In genomic region chr9:66985377-66985776, GRCm38 (mm10) we compare ENCODE assay signal across 24 mouse cellular contexts. TPM values are rescaled to one million over a fixed set of nuclear protein-coding genes. Genes with fewer than 3 reads are reported as not detected.
DNase-seq lines count a peak whose midpoint lies in the region; ATAC-seq lines count a peak whose summit lies in the region.
"Had no signal": no experiment of that assay in that cellular context is flagged by ENCODE, and none has a peak within 500 bp of the region (broad histone marks: within the 10 kb centered on the region; RNA-seq: fewer than 3 reads in every experiment).

No protein-coding gene starts in this region.

- peaks cover 20% of the 10 kb centered on the region for H3K4me1 ChIP-seq in intestine, embryonic 16.5 days (ENCODE audit: control insufficient read depth, insufficient read depth, low read length)
- peaks cover 13% of the 10 kb centered on the region for H3K4me1 ChIP-seq in heart, embryonic 11.5 days (ENCODE audit: control insufficient read depth, insufficient read depth, low read length)
- H3K4me1 ChIP-seq: hindbrain, embryonic 15.5 days had no signal

- DNase-seq in spleen, adult 18-20 months: peak; percentile 23 to 27
- DNase-seq in spleen, postnatal 14 days (ENCODE audit: low spot score in 2 of 2): no peak
- peak; percentile 27 to 33 for DNase-seq in CD8-positive naive resting alpha-beta T cell, adult 2 months (ENCODE audit: low read depth in 2 of 2, low spot score in 2 of 2)
- peak; percentile 55 for DNase-seq in thymus, postnatal 25 days
- no peak for DNase-seq in kidney, postnatal 25 days
- DNase-seq: adrenal gland, postnatal 25 days; cerebellum, adult 9-10 months; heart, postnatal 4 days; kidney, postnatal 4 days; layer of hippocampus, adult 9-11 months; lung, adult 18-20 months; lung, postnatal 14 days had no signal

- H3K9ac ChIP-seq in intestine, embryonic 16.5 days (ENCODE audit: low read depth, low read length): no peak overlapping the region
- H3K9ac ChIP-seq in heart, embryonic 11.5 days (ENCODE audit: low read depth, low read length): no peak overlapping the region
- H3K9ac ChIP-seq: hindbrain, embryonic 15.5 days; intestine, embryonic 15.5 days; kidney, embryonic 15.5 days; limb, embryonic 13.5 days; liver, embryonic 12.5 days; stomach, embryonic 15.5 days had no signal

- no peaks in the 10 kb centered on the region for H3K36me3 ChIP-seq in intestine, embryonic 16.5 days (ENCODE audit: control insufficient read depth, insufficient read depth, low read length)
- H3K36me3 ChIP-seq in heart, embryonic 11.5 days (ENCODE audit: control insufficient read depth, insufficient read depth, low read length): no peaks in the 10 kb centered on the region
- H3K36me3 ChIP-seq: embryonic facial prominence, embryonic 10.5 days; hindbrain, embryonic 15.5 days; intestine, embryonic 15.5 days; kidney, embryonic 15.5 days; limb, embryonic 13.5 days; liver, embryonic 12.5 days; midbrain, embryonic 10.5 days; stomach, embryonic 15.5 days had no signal

- H3K27ac ChIP-seq in intestine, embryonic 16.5 days (ENCODE audit: low read length): no peak overlapping the region
- H3K27ac ChIP-seq in heart, embryonic 11.5 days (ENCODE audit: low read depth, low read length): no peak overlapping the region
- H3K27ac ChIP-seq: embryonic facial prominence, embryonic 10.5 days; hindbrain, embryonic 15.5 days; intestine, embryonic 15.5 days; kidney, embryonic 15.5 days; limb, embryonic 13.5 days; liver, embryonic 12.5 days; midbrain, embryonic 10.5 days; stomach, embryonic 15.5 days had no signal

- H3K4me3 ChIP-seq in intestine, embryonic 16.5 days (ENCODE audit: low read length): no peak overlapping the region
- no peak overlapping the region for H3K4me3 ChIP-seq in heart, embryonic 11.5 days (ENCODE audit: low read depth, low read length)
- H3K4me3 ChIP-seq: embryonic facial prominence, embryonic 10.5 days; hindbrain, embryonic 15.5 days; intestine, embryonic 15.5 days; kidney, embryonic 15.5 days; limb, embryonic 13.5 days; liver, embryonic 12.5 days; midbrain, embryonic 10.5 days; stomach, embryonic 15.5 days had no signal

- 83% methylated on average over 7 of the region's 7 CpGs for WGBS in intestine, embryonic 16.5 days
- 71% methylated on average over 7 of the region's 7 CpGs for WGBS in heart, embryonic 11.5 days (ENCODE audit: insufficient replicate concordance)

- H3K9me3 ChIP-seq in intestine, embryonic 16.5 days (ENCODE audit: control insufficient read depth, low read length): no peaks in the 10 kb centered on the region
- H3K9me3 ChIP-seq in heart, embryonic 11.5 days (replicated peaks; ENCODE audit: control insufficient read depth, low read length): no peaks in the 10 kb centered on the region
- H3K9me3 ChIP-seq: embryonic facial prominence, embryonic 10.5 days; hindbrain, embryonic 15.5 days; intestine, embryonic 15.5 days; kidney, embryonic 15.5 days; limb, embryonic 13.5 days; liver, embryonic 12.5 days; midbrain, embryonic 10.5 days; stomach, embryonic 15.5 days had no signal

- H3K4me2 ChIP-seq in intestine, embryonic 16.5 days (ENCODE audit: low read depth, low read length): no peak overlapping the region
- H3K4me2 ChIP-seq in heart, embryonic 11.5 days: no peak overlapping the region
- H3K4me2 ChIP-seq: hindbrain, embryonic 15.5 days; intestine, embryonic 15.5 days; kidney, embryonic 15.5 days; limb, embryonic 13.5 days; liver, embryonic 12.5 days; stomach, embryonic 15.5 days had no signal

- no peaks in the 10 kb centered on the region for H3K27me3 ChIP-seq in intestine, embryonic 16.5 days (replicated peaks; ENCODE audit: control insufficient read depth, insufficient read depth, low read length)
- H3K27me3 ChIP-seq in heart, embryonic 11.5 days (ENCODE audit: control insufficient read depth, insufficient read depth, low read length): no peaks in the 10 kb centered on the region
- H3K27me3 ChIP-seq: hindbrain, embryonic 15.5 days; intestine, embryonic 15.5 days; kidney, embryonic 15.5 days; limb, embryonic 13.5 days; stomach, embryonic 15.5 days had no signal

- ATAC-seq in megakaryocyte progenitor cell, adult 5-6 weeks (replicated peaks; ENCODE audit: poor library complexity): peak; percentile 55
- ATAC-seq in intestine, embryonic 16.5 days: no peak
- no peak for ATAC-seq in heart, embryonic 11.5 days (replicated peaks; ENCODE audit: insufficient number of reproducible peaks, low FRiP score, low TSS enrichment)
- ATAC-seq: forebrain, embryonic 16.5 days; intestine, embryonic 15.5 days; liver, embryonic 12.5 days had no signal

RNA-seq across cellular contexts. Expression of gene Lactb, which starts 10.1 kb away (rescaled TPM):
- 38.4 and 42.3 TPM in 2 replicates for total RNA-seq in megakaryocyte progenitor cell, adult 5-6 weeks (2015)
- 26.8 and 36.1 TPM in 2 replicates for total RNA-seq in megakaryocyte progenitor cell, adult 5-6 weeks (2017)
- 5.6 and 6.7 TPM in 2 replicates for polyA plus RNA-seq in intestine, embryonic 16.5 days (2015; fragmentation: Nextera tagmentation; extraction: Ambion mirVana)
- polyA plus RNA-seq in heart, embryonic 11.5 days (2014; fragmentation: Nextera tagmentation; extraction: Ambion mirVana): 12.2 and 12.3 TPM in 2 replicates

RNA-seq across cellular contexts. Expression of gene Rps27l, which starts 39.5 kb away (rescaled TPM):
- 550 and 649 TPM in 2 replicates for total RNA-seq in megakaryocyte progenitor cell, adult 5-6 weeks (2015)
- 166 and 174 TPM in 2 replicates for total RNA-seq in megakaryocyte progenitor cell, adult 5-6 weeks (2017)
- 763 and 818 TPM in 2 replicates for polyA plus RNA-seq in intestine, embryonic 16.5 days (2015; fragmentation: Nextera tagmentation; extraction: Ambion mirVana)
- 614 and 628 TPM in 2 replicates for polyA plus RNA-seq in heart, embryonic 11.5 days (2014; fragmentation: Nextera tagmentation; extraction: Ambion mirVana)

Comparison
In these comparisons a context has a peak if more than half of its experiments do, and no peak if none do; other contexts are left out.
1. DNase-seq: peak in spleen, adult 18-20 months (2 of 2), CD8-positive naive resting alpha-beta T cell, adult 2 months (2 of 2) and thymus, postnatal 25 days (single experiment); none in spleen, postnatal 14 days (0 of 2) and kidney, postnatal 25 days (0 of 2).